ENCODE assay signal across 9 mouse cellular contexts in the genomic region with DNA sequence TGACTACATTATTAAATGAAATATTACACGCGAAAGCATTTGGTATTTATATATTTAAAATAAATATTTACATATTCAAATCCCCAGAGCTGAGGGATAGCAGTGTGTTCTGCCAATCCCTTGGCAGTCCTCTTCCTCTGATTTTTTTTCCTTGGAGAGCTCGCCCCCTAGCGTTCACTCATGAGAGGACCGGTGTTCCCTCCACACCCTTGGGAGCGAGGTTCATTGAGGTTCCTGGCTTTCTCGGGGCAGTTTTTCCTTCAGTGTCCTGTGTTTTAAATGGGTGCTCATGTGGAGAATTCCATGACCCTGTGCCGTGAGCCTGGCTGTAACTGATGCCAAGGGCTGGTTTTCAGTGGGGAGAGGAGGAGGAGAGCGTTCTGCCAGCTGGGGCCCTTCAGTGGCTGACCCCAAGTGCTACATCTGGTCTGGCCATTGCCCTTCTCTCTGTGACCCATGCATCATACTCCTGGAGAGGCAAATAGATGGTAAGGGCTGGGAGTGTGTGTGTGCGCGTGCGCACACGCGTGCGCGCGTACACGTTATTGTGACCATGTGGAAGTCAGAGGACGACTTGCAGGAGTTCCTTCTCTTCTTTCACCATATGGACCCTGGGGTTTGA. TPM values are rescaled to one million over a fixed set of nuclear protein-coding genes. Genes with fewer than 3 reads are reported as not detected.
DNase-seq lines count a peak whose midpoint lies in the region; ATAC-seq and TF ChIP-seq lines count a peak whose summit lies in the region.
"Had no signal": no experiment of that assay in that cellular context is flagged by ENCODE, and none has a peak within 500 bp of the region (broad histone marks: within the 10 kb centered on the region; RNA-seq: fewer than 3 reads in every experiment).

No protein-coding gene starts in this region.

- H3K27me3 ChIP-seq in midbrain, embryonic 11.5 days (ENCODE audit: control insufficient read depth, insufficient read depth, low read length): no peaks in the 10 kb centered on the region; the same call in 1 of the 2 replicates
- H3K27me3 ChIP-seq in small intestine, adult 2 months (ENCODE audit: control insufficient read depth, insufficient read depth, low read length): no peaks in the 10 kb centered on the region

- peak; percentile 69; the same call in 1 of the 2 replicates for ATAC-seq in midbrain, embryonic 11.5 days (ENCODE audit: low FRiP score)
- no peak for ATAC-seq in activated CD4-positive, CD25-positive, alpha-beta regulatory T cell, adult 4 months

- no peaks in the 10 kb centered on the region for H3K9me3 ChIP-seq in midbrain, embryonic 11.5 days (ENCODE audit: control insufficient read depth, low read length)
- H3K9me3 ChIP-seq: limb, embryonic 15.5 days had no signal

- no peak overlapping the region for H3K9ac ChIP-seq in midbrain, embryonic 11.5 days (ENCODE audit: low read length)
- H3K9ac ChIP-seq: limb, embryonic 15.5 days had no signal

- TF ChIP-seq CTCF in small intestine, adult 2 months (IDR thresholded peaks at IDR 0.05; ENCODE audit: extremely low read depth, insufficient read length, insufficient replicate concordance, low read depth, low read length): peak; percentile 86; the same call in 1 of the 2 replicates

- H3K4me2 ChIP-seq in midbrain, embryonic 11.5 days: no peak overlapping the region
- H3K4me2 ChIP-seq: limb, embryonic 15.5 days had no signal

- 47% methylated on average over 19 of the region's 19 CpGs for WGBS in midbrain, embryonic 11.5 days
- 54% methylated on average over 19 of the region's 19 CpGs for WGBS in small intestine, adult 2 months

- TF ChIP-seq POLR2A in small intestine, adult 2 months (IDR thresholded peaks at IDR 0.05; ENCODE audit: low read depth, low read length): no peak

- no peaks in the 10 kb centered on the region for H3K36me3 ChIP-seq in midbrain, embryonic 11.5 days (ENCODE audit: control insufficient read depth, insufficient read depth, low read length)
- H3K36me3 ChIP-seq in small intestine, adult 2 months (ENCODE audit: control insufficient read depth, insufficient read depth, low read length): no peaks in the 10 kb centered on the region; the same call in 1 of the 2 replicates
- H3K36me3 ChIP-seq: limb, embryonic 15.5 days had no signal

- no peaks in the 10 kb centered on the region for H3K4me1 ChIP-seq in midbrain, embryonic 11.5 days (ENCODE audit: control insufficient read depth, insufficient read depth, low read length)
- H3K4me1 ChIP-seq in small intestine, adult 2 months (ENCODE audit: control insufficient read depth, insufficient read depth, insufficient read length, low read length): peaks cover 3% of the 10 kb centered on the region; the same call in 1 of the 2 replicates

- H3K4me3 ChIP-seq in midbrain, embryonic 11.5 days (ENCODE audit: low read depth, low read length): no peak overlapping the region
- no peak overlapping the region for H3K4me3 ChIP-seq in small intestine, adult 2 months (ENCODE audit: low read depth, low read length)
- H3K4me3 ChIP-seq: limb, embryonic 15.5 days had no signal

- no peak overlapping the region for H3K27ac ChIP-seq in midbrain, embryonic 11.5 days (ENCODE audit: low read depth, low read length)
- H3K27ac ChIP-seq in small intestine, adult 2 months (ENCODE audit: insufficient read depth, low read depth, low read length): no peak overlapping the region
- H3K27ac ChIP-seq: limb, embryonic 15.5 days had no signal

- DNase-seq in adipocyte (ENCODE audit: low spot score): peak; percentile 81
- DNase-seq in cerebellum, adult 8-10 months: peak; percentile 75
- peak; percentile 19 to 91 for DNase-seq in frontal cortex, adult 2 months (ENCODE audit: extremely low spot score in 1 of 2, low spot score in 1 of 2)
- peak; percentile 55 for DNase-seq in induced T-regulatory cell, adult 2 months (ENCODE audit: low read depth)
- DNase-seq in left cerebral cortex, adult 8-10 months (ENCODE audit: low spot score in 2 of 2): peak; percentile 24 to 50
- peak; percentile 97 for DNase-seq in midbrain, embryonic 11.5 days (ENCODE audit: low spot score, missing footprints)

RNA-seq across cellular contexts. Expression of gene Stra6l, which starts 7.5 kb away (rescaled TPM):
- polyA plus RNA-seq in frontal cortex, adult 2 months (2012; rRNA removed): 0.10 and 0.13 TPM in 2 replicates
- under 1 TPM in 2 of 4 experiments, not detected in 2; 0.11 to 0.16 TPM for total RNA-seq in left cerebral cortex, adult 8-10 months (2022)
- 0.11 and 0.59 TPM in 2 replicates for polyA plus RNA-seq in midbrain, embryonic 11.5 days (2014; fragmentation: Nextera tagmentation; extraction: Ambion mirVana)
- polyA plus RNA-seq in small intestine, adult 2 months (2012; rRNA removed): 2.3 and 7.1 TPM in 2 replicates
- under 1 TPM in 1 of 2 experiments, not detected in 1; 0.15 TPM for polyA plus RNA-seq in activated CD4-positive, CD25-positive, alpha-beta regulatory T cell, adult 4 months (2017; shearing (Covaris generic))

RNA-seq across cellular contexts. Expression of gene Igfbpl1, which starts 29.2 kb away (rescaled TPM):
- polyA plus RNA-seq in frontal cortex, adult 2 months (2012; rRNA removed): 13.1 and 13.8 TPM in 2 replicates
- total RNA-seq in left cerebral cortex, adult 8-10 months (2022): 1 to 10 TPM in 3 of 4 experiments, under 1 TPM in 1; 0.62 to 2.9 (median 2.1) TPM
- 55.9 and 57.5 TPM in 2 replicates for polyA plus RNA-seq in midbrain, embryonic 11.5 days (2014; fragmentation: Nextera tagmentation; extraction: Ambion mirVana)
- 0.42 TPM in 1 of 2 replicates, not detected in the other for polyA plus RNA-seq in small intestine, adult 2 months (2012; rRNA removed)
- not detected for polyA plus RNA-seq in activated CD4-positive, CD25-positive, alpha-beta regulatory T cell, adult 4 months (2017; shearing (Covaris generic))

RNA-seq across cellular contexts. Expression of gene Ccdc180, which starts 34.2 kb away (rescaled TPM):
- polyA plus RNA-seq in frontal cortex, adult 2 months (2012; rRNA removed): 0.08 and 0.10 TPM in 2 replicates
- total RNA-seq in left cerebral cortex, adult 8-10 months (2022): under 1 TPM; 0.21 to 0.44 (median 0.36) TPM
- 0.08 TPM in 1 of 2 replicates, not detected in the other for polyA plus RNA-seq in midbrain, embryonic 11.5 days (2014; fragmentation: Nextera tagmentation; extraction: Ambion mirVana)
- polyA plus RNA-seq in small intestine, adult 2 months (2012; rRNA removed): not detected in 2 replicates
- polyA plus RNA-seq in activated CD4-positive, CD25-positive, alpha-beta regulatory T cell, adult 4 months (2017; shearing (Covaris generic)): under 1 TPM; 0.12 to 0.29 TPM

RNA-seq across cellular contexts. Expression of gene Aldh1b1, which starts 57.1 kb away (rescaled TPM):
- 7.6 and 8.6 TPM in 2 replicates for polyA plus RNA-seq in frontal cortex, adult 2 months (2012; rRNA removed)
- total RNA-seq in left cerebral cortex, adult 8-10 months (2022): 1 to 10 TPM; 7.0 to 8.8 (median 7.8) TPM
- 3.1 TPM in 2 replicates for polyA plus RNA-seq in midbrain, embryonic 11.5 days (2014; fragmentation: Nextera tagmentation; extraction: Ambion mirVana)
- polyA plus RNA-seq in small intestine, adult 2 months (2012; rRNA removed): 55.3 and 276 TPM in 2 replicates
- 10 to 100 TPM in 1 of 2 experiments, 1 to 10 TPM in 1; 3.0 to 10.2 TPM for polyA plus RNA-seq in activated CD4-positive, CD25-positive, alpha-beta regulatory T cell, adult 4 months (2017; shearing (Covaris generic))

Comparison
In these comparisons a context has a peak if more than half of its experiments do, and no peak if none do; other contexts are left out.
1. DNase-seq: peak in every context shown above with its lines; median percentile 97 in midbrain, embryonic 11.5 days; 81 in adipocyte; 75 in cerebellum, adult 8-10 months; 55 in frontal cortex, adult 2 months; 55 in induced T-regulatory cell, adult 2 months; 37 in left cerebral cortex, adult 8-10 months.